Mouse (Mus musculus): ENCODE data around the gene Ecsit. TPM values are rescaled to one million over a fixed set of nuclear protein-coding genes. Genes with fewer than 3 reads are reported as not detected.

Gene Ecsit
- total RNA-seq (2021): 10 to 100 TPM; 51.8 to 58.5 TPM
- long read RNA-seq, experiment 1, transcript Ecsit-201 (9 exons, 1,673 nt): minor isoform, 19 of 71 reads
- long read RNA-seq, experiment 1, transcript Ecsit-204 (9 exons, 1,676 nt): major isoform, 22 of 71 reads
- long read RNA-seq, experiment 1, partial matches to known transcripts: 12 of 71 reads
- long read RNA-seq, experiment 1, other reads (novel, unspliced or antisense): 17 of 71 reads
- long read RNA-seq, experiment 2, transcript Ecsit-201 (9 exons, 1,673 nt): minor isoform, 31 of 95 reads
- long read RNA-seq, experiment 2, transcript Ecsit-204 (9 exons, 1,676 nt): major isoform, 33 of 95 reads
- long read RNA-seq, experiment 2, partial matches to known transcripts: 7 of 95 reads
- long read RNA-seq, experiment 2, other reads (novel, unspliced or antisense): 22 of 95 reads

- DNase-seq: peak; percentile 81
Measured at GRCm38 (mm10) chr9:22085022-22085834, at the start of gene Ecsit. Ecsit (minus strand) TSS chr9:22085438.

DNA sequence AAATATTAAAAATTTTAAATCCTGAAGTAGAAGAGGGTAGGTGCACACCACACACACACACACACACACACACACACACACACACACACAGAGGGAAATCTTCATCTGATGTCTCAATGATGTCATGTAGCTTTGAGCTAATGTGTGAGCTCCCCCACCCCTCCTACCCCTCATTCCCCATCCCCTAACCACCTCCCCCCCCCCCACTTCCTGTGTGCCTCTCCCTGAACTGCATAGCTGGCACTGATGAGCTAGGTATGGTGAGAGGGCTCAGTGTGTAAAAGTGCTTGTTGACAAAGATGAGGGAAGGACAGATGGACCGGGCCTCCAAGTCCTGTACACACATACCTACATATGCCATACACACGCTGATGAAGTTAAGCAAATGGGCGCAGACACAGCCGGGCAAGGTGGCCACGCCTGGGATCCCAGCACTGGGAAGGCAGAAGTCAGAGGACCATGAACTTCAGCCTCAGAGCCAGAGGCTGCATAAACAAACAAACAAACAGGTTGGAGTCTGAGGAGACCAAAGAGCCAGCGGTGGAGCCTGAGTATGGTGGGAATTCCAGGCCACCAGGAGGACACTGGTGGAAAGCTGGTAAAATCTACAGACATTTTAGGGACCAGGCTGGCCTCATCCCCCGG lies 49.1 kb upstream of the Ecsit start:
- DNase-seq: no peak

DNA sequence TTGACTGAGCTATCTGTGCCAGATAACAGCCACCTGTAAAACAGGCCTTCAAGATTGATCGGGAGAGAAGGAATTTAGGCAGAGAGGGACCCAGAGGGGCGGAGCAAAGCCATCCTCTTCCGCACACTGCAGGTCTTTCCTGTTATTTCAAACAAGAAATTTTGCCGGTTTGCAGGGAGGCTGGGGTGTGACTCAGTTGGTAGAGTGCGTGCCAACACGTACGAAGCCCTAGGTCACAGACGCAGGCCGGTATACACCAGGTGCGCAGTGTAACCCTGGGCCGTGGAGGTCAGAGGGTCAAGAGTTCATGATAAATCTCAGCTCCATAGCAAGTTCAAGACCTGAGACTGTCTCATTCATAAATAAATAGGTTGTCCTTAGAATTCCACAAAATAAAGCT lies 47.0 kb upstream of the Ecsit start:
- no peak for DNase-seq

- peak; percentile 28 for DNase-seq
Measured at GRCm38 (mm10) chr9:22131226-22131981, 46.2 kb upstream of the Ecsit start.

DNA sequence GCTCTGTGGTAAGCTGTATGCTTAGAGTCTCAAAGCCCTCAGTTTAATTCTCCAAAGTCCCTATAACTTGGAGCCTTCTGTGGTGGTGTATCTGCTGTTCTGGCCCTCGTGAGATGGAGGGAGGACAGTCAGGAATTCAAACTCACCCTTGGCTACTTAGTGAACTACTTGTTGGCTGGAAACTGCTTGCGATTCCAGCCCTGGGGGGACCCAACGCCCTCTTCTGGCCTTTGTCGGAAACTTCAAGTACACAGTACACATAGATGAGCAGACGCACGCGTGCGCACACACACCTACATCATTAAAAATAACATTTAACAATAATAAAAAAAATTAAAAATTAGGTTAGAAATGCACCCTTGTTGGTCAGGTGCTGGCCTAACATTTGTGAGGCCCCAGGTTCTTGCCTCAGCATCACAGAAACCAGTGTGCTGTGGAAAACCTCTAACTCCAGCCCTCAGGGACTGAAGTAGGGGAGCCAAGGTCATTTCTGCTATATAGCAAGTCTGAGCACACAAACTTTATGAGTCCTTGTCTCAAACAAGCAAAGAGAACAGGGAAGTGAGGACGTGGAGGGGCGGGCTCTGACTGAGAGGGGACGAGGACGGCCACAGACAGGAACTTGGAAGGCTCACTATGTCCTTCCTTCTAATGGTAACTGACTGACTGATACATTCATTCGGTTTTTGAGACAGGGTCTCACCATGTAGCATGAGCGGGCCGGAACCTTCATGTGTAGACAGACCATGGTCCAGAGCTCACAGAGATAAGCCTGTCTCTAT lies 40.2 kb upstream of the Ecsit start:
- no peak for DNase-seq

DNA sequence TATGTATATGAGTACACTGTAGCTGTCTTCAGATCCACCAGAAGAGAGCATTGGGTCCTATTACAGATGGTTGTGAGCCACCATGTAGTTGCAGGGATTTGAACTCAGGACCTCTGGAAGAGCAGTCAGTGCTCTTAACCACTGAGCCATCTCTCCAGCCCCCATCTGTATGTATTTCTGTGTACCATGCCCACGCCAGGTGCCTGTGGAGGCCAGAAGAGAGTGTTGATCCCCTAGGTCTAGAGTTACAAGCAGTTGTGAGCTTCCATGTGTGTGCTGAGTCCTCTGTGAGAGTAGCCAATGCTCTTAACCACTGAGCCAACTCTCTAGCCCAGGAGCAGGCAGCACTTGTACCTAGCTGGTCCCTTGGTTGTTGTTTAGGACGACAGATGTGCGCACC lies 38.9 kb upstream of the Ecsit start:
- DNase-seq: no peak

GRCm38 (mm10) chr9:22123069-22123609 lies 37.9 kb upstream of the Ecsit start:
- no peak for DNase-seq

DNA sequence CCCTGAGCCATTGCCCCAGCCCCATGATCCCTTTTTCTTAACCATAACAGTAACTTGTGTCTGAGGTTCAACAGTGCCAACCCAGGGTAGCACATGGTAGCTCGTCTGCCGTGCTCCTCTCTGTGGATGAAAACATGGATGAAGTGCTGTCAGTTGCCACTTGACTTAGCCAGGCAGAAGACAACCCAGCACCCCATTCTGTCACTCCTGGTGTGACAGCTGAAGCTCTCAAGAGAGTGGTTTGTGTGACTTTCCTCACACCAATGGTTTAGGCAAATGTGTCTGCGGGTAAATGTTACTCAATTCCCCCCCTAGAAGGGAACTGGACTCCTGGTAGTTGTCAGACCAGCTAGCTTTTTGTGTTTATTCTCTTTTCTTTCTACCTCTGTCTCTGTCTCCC lies 36.8 kb upstream of the Ecsit start:
- DNase-seq: no peak

- no peak for DNase-seq
Measured at GRCm38 (mm10) chr9:22121545-22121944, 36.3 kb upstream of the Ecsit start.

GRCm38 (mm10) chr9:22119543-22119942 lies 34.3 kb upstream of the Ecsit start:
- DNase-seq: no peak

DNA sequence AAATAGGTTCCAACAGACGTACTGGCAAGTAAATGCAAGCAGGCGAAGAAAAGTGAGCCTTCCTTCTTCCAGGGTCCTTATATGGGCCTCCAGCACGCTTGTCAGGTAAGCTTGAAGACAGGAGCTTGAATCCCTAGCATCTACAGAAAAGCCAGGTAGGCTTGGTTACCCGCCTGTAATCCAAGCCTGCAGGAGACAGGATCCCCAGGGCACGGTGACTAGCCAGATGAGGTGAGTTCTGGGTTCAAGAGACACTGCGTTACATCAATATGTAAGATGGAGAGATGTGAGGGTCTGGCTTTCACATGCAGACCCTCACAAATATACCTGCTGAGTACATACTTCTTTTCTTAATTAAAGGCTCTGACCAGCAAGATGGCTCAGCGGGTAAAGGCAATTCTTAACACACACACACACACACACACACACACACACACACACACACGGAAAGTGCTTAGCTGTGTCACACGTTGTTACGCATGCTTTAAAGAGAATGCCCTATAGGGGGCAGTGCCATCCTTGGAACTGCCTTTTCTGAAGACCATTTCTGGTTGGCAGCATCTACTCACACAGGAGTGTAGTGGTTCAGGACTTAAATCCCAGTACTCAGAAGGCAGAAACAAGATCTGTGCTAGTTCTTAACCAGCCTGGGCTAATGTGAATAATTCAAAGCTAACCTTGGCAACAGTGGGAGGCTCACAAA lies 32.7 kb upstream of the Ecsit start:
- DNase-seq: peak; percentile 37

- peak; percentile 83 for DNase-seq
Measured at GRCm38 (mm10) chr9:22116740-22117426, 31.6 kb upstream of the Ecsit start, which contains the start of gene Elof1. Elof1 (minus strand) TSS chr9:22117172.

GRCm38 (mm10) chr9:22116086-22116485 lies 30.8 kb upstream of the Ecsit start:
- DNase-seq: no peak

DNA sequence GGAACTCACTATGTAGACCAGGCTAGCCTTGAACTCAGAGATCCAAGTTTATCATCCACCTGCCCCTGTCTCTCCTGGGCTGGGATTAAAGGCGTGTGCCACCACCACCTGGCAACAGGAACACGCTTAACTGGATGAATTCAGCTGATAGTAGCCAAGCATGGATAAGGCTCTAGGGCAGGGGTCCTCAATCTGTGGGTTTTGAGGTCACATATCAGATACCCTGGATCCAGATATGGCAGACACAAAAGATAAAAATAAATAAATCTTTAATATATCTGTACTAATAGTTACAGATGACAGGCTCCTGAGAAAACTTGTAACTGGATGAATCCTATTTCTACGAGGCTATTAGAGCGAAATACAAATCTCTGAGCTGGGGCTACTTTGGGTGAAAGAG lies 30.4 kb upstream of the Ecsit start:
- no peak for DNase-seq

DNA sequence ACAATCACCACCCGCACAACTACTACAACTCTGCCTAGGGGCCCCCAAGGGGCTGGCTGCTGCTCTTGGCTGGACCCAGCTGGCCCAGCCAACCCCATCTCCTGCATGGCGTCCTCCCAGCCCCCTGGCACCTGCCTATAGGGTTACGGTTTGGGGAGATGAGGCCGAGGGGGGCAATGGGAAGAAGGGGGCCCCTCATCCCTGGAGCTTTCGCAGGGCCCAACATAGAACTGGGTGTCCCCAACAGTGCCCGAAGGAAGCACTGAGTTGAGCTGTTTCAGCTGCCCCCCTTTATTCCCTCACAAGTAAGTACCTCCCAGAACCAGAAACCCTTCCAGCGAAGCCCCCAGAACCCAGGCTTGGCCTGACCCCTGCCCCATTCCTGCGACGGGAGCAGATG lies 23.0 kb upstream of the Ecsit start:
- no peak for DNase-seq

- no peak for DNase-seq
Measured at GRCm38 (mm10) chr9:22099922-22100321, 14.7 kb upstream of the Ecsit start.

GRCm38 (mm10) chr9:22098993-22099696 lies 13.9 kb upstream of the Ecsit start, which contains the start of gene Cnn1:
Cnn1 (plus strand) TSS chr9:22099216.
- DNase-seq: no peak

DNA sequence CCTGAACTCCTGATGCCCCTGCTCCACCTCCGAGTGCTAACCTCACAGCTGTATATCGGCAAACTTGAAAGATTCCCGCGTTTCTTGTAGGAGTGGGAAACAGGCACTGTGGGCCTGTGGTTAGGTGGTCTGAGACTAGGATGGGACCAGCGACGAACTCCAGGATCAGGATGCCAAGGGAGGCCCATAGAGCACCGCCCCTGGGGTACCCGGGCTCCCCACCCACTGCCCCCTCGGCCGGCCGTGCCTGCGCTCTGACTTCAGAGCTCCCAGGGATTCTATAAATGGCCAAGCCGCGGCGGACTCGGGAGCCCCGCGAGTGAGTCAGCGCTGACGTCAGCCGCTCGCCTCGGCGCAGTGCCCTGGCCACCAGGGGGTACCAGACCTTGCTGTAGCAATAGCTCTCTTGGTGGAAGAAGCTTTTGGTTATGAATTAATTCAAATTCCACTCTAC lies 10.6 kb upstream of the Ecsit start:
- DNase-seq: peak; percentile 86

DNA sequence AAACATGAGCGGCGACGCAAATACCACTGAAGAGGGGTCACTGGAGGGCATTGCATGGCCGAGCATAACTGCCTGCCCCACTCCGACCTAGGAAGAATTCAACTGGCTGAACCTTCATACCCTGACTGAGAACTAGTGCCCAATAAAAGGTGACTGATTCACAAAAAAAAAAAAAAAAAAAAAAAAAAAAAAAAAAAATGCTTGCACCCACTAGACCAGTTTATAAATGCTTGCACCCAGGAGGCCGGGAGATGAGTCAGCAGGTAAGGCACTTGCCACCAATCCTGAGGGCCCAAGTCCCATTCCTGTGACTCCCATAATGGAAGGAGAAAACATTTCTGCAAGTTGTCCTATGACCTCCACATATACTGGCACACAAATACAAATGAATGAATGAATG lies 7.5 kb upstream of the Ecsit start:
- no peak for DNase-seq
